Mouse (Mus musculus) adrenal gland, adult (tissue): ENCODE measurements around the gene Fam32a.

ENCODE experiments used
- DNase-seq, 2 experiments: peaks; one replicate each; pipeline ENCODE4 v3.0.0; 2022 to 2023; ENCODE audit warnings: low spot score in 1 of 2; ENCODE audit not compliant: inconsistent age in 2 of 2

Gene Fam32a

DNA sequence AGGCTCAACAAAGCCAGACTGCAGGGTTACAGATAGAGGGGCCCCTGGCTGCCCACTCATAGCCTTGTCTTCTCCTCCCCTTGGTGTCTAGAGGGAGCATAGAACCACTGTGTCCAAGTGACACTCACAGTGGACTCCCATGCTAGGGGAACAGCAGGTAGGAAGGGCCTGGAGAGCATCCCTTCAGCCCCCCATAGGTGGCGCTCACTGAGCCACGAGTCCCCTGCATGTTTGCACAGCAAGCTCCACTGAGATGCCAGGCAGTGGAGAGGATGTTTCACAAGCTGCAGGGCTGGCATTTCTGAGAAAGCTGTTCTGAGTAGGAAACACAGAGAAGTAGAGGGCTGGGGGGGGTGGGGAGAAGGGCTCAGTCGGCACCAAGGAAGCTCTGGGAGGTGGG, 52.8 kb downstream of the Fam32a start:
- peak; percentile 75 to 89 for DNase-seq

- DNase-seq, result no peak
These were observed 53.7 kb downstream of the Fam32a start for GRCm38 (mm10) chr8:72273111-72273770.

DNA sequence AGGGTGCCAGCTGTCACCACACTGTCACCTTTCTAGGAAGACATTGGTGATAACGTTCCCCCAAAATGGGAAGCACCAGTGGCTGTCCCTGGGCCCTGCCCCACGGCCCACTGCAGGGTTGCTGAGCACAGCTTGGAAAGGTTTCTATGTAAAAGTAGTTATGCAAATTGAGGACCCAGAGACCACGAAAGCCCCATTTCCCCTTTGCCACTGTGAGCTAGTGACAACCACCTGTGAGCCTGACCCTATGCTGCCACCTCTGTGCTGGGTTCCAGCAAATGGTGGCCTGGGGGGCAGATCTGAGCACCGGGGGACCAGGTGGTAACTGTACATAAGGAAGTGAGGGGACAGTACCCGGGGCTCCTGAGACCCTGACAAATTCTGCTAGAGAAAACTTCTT, 54.3 kb downstream of the Fam32a start:
- no peak for DNase-seq
